Mouse (Mus musculus): ENCODE results near the gene Ptpro. TPM values are rescaled to one million over a fixed set of nuclear protein-coding genes. Genes with fewer than 3 reads are reported as not detected.

Ptpro gene
- 4.2 and 11.3 TPM in 2 replicates for polyA plus RNA-seq (2011; ENCODE audit: insufficient read depth, insufficient read length, low replicate concordance, missing spikeins)

DNA sequence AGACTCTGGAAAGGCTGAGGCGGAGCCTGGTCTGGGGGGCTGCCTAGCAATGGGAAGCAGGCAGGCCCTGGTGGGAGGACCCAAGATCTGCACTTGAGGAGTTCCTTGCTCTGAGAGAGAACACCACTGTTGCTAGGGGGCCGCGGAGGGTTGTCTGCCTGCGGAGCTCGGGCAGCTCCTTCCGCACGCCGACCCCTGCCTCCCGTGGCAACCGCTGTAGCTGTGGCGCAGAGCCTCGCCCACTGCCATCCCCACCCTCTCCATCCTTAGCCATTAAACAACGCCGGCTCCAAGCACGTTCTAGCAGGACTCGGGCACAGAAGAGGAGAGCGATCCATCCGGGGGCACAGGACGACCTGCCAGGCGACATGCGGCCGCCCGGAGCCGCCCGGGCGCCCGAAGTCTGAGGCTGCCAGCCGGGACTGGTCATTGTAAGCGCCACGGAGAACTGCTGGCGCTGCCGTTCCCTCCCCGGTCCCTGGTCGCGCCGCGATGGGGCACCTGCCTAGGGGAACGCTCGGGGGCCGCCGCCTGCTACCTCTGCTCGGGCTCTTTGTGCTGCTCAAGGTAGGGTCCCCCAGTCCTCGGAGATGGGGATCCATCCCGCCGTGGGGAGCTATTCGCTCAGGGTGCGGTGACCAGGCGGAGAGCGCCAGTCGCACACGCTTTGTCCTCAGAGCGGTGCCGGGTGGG is at the start of gene Ptpro:
Ptpro (plus strand) TSS at position 126 of the 693 bp plus-strand sequence.
- WGBS: 7% methylated on average over 53 of the region's 53 CpGs
- Histone ChIP-seq H3K4me1 (ENCODE audit: control insufficient read depth, insufficient read depth, low read length) (no peaks in the 10 kb centered on the region), H3K4me3 (replicated peaks; ENCODE audit: control insufficient read depth, low read depth, low read length) (no peak within 1 kb of the TSS), H3K27ac (ENCODE audit: control insufficient read depth, insufficient read depth, low read depth, low read length, poor library complexity) (no peak within 1 kb of the TSS)
- TF ChIP-seq CTCF (IDR thresholded peaks at IDR 0.05; ENCODE audit: control insufficient read depth, insufficient read depth, low read length) (no peak), POLR2A (IDR thresholded peaks at IDR 0.05; ENCODE audit: borderline replicate concordance, control insufficient read depth, low read depth, low read length) (no peak)

GRCm38 (mm10) chr6:137202661-137203060 is 49.5 kb upstream of the Ptpro start:
- H3K27ac ChIP-seq (ENCODE audit: control insufficient read depth, insufficient read depth, low read depth, low read length, poor library complexity): no peak overlapping the region
- H3K4me3 ChIP-seq (replicated peaks; ENCODE audit: control insufficient read depth, low read depth, low read length): no peak overlapping the region
- TF ChIP-seq POLR2A (IDR thresholded peaks at IDR 0.05; ENCODE audit: borderline replicate concordance, control insufficient read depth, low read depth, low read length) (no peak), CTCF (IDR thresholded peaks at IDR 0.05; ENCODE audit: control insufficient read depth, insufficient read depth, low read length) (no peak)
- WGBS: 77% methylated on average over 4 of the region's 4 CpGs
- H3K4me1 ChIP-seq (ENCODE audit: control insufficient read depth, insufficient read depth, low read length): no peaks in the 10 kb centered on the region

GRCm38 (mm10) chr6:137205662-137206400 is 46.3 kb upstream of the Ptpro start:
- 30% methylated on average over 11 of the region's 11 CpGs for WGBS
- H3K4me1 ChIP-seq (ENCODE audit: control insufficient read depth, insufficient read depth, low read length): no peaks in the 10 kb centered on the region
- TF ChIP-seq CTCF (IDR thresholded peaks at IDR 0.05; ENCODE audit: control insufficient read depth, insufficient read depth, low read length) (no peak), POLR2A (IDR thresholded peaks at IDR 0.05; ENCODE audit: borderline replicate concordance, control insufficient read depth, low read depth, low read length) (no peak)
- no peak overlapping the region for H3K27ac ChIP-seq (ENCODE audit: control insufficient read depth, insufficient read depth, low read depth, low read length, poor library complexity)
- no peak overlapping the region for H3K4me3 ChIP-seq (replicated peaks; ENCODE audit: control insufficient read depth, low read depth, low read length)

- 89% methylated on average over 6 of the region's 6 CpGs for WGBS
- H3K4me3 ChIP-seq (replicated peaks; ENCODE audit: control insufficient read depth, low read depth, low read length): no peak overlapping the region
- no peaks in the 10 kb centered on the region for H3K4me1 ChIP-seq (ENCODE audit: control insufficient read depth, insufficient read depth, low read length)
- no peak overlapping the region for H3K27ac ChIP-seq (ENCODE audit: control insufficient read depth, insufficient read depth, low read depth, low read length, poor library complexity)
- TF ChIP-seq POLR2A (IDR thresholded peaks at IDR 0.05; ENCODE audit: borderline replicate concordance, control insufficient read depth, low read depth, low read length) (no peak), CTCF (IDR thresholded peaks at IDR 0.05; ENCODE audit: control insufficient read depth, insufficient read depth, low read length) (no peak)
Observed at GRCm38 (mm10) chr6:137207126-137207525, 45.0 kb upstream of the Ptpro start.

DNA sequence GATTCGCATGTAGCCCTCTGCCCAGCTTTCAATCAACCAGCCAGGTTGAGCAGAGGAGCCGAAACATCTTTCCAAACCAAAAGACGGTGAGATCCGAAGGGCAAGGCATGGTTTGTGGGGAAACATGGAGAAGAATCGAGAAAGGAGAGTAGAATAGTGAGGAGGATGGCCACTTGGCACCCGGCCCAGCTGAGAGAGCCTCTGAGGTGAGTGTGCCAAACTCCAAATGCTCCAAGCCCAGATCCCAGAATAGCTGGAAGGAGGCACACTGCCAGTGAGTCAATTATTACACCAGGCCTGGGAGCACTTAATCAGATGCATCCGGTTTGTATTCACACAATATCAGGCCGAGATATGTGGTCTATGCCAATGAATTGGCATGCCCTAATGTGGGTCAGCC is 42.1 kb upstream of the Ptpro start:
- WGBS: 82% methylated on average over 8 of the region's 8 CpGs

DNA sequence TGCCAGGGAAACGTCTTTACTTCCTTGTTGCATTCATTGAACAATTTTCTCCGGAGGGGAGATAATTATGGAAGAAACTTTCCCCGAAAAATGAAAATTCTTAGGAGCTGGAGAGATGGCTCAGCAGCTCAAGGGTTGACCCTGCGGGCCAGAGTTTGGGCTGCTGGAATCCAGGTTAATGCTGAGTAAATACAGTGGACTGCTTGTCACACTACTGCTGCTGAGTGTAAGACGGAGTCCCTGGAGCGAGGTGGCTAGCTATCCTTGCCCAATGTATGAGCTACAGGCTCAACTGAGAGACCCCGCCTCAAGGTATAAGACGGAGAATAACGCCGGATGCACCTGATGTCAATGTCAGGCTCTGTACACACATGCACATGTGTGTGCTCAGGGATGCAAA is 41.1 kb upstream of the Ptpro start:
- no peaks in the 10 kb centered on the region for H3K4me1 ChIP-seq (ENCODE audit: control insufficient read depth, insufficient read depth, low read length)
- H3K27ac ChIP-seq (ENCODE audit: control insufficient read depth, insufficient read depth, low read depth, low read length, poor library complexity): no peak overlapping the region
- no peak overlapping the region for H3K4me3 ChIP-seq (replicated peaks; ENCODE audit: control insufficient read depth, low read depth, low read length)
- TF ChIP-seq POLR2A (IDR thresholded peaks at IDR 0.05; ENCODE audit: borderline replicate concordance, control insufficient read depth, low read depth, low read length) (no peak), CTCF (IDR thresholded peaks at IDR 0.05; ENCODE audit: control insufficient read depth, insufficient read depth, low read length) (no peak)
- 81% methylated on average over 10 of the region's 10 CpGs for WGBS

More for the DNA sequence above, 42.1 kb upstream of the Ptpro start:
- Histone ChIP-seq H3K27ac (ENCODE audit: control insufficient read depth, insufficient read depth, low read depth, low read length, poor library complexity) (no peak overlapping the region), H3K4me3 (replicated peaks; ENCODE audit: control insufficient read depth, low read depth, low read length) (no peak overlapping the region), H3K4me1 (ENCODE audit: control insufficient read depth, insufficient read depth, low read length) (no peaks in the 10 kb centered on the region)
- no peak for TF ChIP-seq CTCF (IDR thresholded peaks at IDR 0.05; ENCODE audit: control insufficient read depth, insufficient read depth, low read length)
- no peak for TF ChIP-seq POLR2A (IDR thresholded peaks at IDR 0.05; ENCODE audit: borderline replicate concordance, control insufficient read depth, low read depth, low read length)

DNA sequence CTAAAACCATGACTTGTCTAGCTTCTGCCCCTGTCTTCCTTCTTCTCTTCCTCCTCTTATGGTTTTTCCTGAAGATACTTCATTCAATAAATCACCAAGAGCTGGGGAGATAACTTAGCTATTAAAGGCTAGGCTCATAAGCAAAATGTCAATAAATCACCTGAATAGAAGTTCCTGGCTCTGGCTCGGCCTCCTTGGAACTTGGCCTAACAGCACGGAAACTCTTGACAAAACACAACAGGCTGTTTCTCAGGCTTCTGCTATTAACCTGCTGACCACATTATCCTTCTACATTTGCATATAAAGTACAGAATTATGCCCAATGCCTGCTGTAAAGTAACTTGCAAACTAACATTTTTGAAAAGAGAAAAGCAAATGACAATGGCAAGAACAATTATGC is 40.7 kb upstream of the Ptpro start:
- Histone ChIP-seq H3K4me3 (replicated peaks; ENCODE audit: control insufficient read depth, low read depth, low read length) (no peak overlapping the region), H3K27ac (ENCODE audit: control insufficient read depth, insufficient read depth, low read depth, low read length, poor library complexity) (no peak overlapping the region), H3K4me1 (ENCODE audit: control insufficient read depth, insufficient read depth, low read length) (no peaks in the 10 kb centered on the region)
- 80% methylated on average over 2 of the region's 2 CpGs for WGBS
- TF ChIP-seq CTCF (IDR thresholded peaks at IDR 0.05; ENCODE audit: control insufficient read depth, insufficient read depth, low read length): no peak
- TF ChIP-seq POLR2A (IDR thresholded peaks at IDR 0.05; ENCODE audit: borderline replicate concordance, control insufficient read depth, low read depth, low read length): no peak

DNA sequence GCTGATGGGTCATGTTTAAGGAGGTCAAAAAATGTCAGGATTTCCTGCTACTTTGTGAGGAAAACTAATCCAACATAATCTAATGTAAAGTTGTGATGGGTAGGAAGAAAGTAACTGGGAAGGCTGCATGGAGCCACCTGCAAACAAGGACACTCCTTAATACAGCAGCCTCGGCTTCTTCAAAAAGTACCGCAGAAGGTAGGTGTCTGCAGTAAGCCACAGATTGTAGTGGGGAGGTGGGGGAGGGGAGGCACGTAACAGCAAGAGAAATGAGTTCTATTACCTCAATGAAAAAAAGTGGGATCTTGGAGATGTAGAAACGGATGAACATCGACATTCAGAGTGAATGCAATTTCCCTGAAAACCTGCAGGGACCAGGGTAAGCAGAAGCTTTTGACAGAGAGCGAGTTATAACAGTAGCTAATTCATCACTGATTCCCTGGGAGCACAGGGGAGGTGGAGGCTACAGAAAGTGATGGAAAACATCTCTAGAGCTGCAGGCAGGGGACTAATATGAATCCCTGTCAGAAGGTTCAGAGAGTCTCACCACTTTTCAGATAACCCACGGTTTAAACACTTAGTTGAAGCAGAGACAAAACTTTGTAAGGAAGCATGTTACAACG is 34.2 kb upstream of the Ptpro start:
- Histone ChIP-seq H3K4me1 (ENCODE audit: control insufficient read depth, insufficient read depth, low read length) (no peaks in the 10 kb centered on the region), H3K27ac (ENCODE audit: control insufficient read depth, insufficient read depth, low read depth, low read length, poor library complexity) (no peak overlapping the region), H3K4me3 (replicated peaks; ENCODE audit: control insufficient read depth, low read depth, low read length) (no peak overlapping the region)
- TF ChIP-seq CTCF (IDR thresholded peaks at IDR 0.05; ENCODE audit: control insufficient read depth, insufficient read depth, low read length) (no peak), POLR2A (IDR thresholded peaks at IDR 0.05; ENCODE audit: borderline replicate concordance, control insufficient read depth, low read depth, low read length) (no peak)
- WGBS: 72% methylated on average over 8 of the region's 8 CpGs
